Mouse (Mus musculus) bone marrow, adult 2 months (tissue): ENCODE measurements at regions not wholly inside any gene's neighbourhood (a gene's known extent, or its start where the extent isn't known, plus 50 kb on each side); places are given as distances from the start of the nearest gene placed in this dataset.

Experiments
- CTCF ChIP-seq: fragments of 200-500 bp; IDR thresholded peaks from 2 replicates; pipeline ENCODE4 v1.5.1; 2011; ENCODE audit warnings: low read length, control low read depth; ENCODE audit not compliant: control insufficient read depth, insufficient read depth
- POLR2A ChIP-seq: fragments of 200-500 bp; IDR thresholded peaks from 2 replicates; pipeline ENCODE4 v1.6.1; 2011; ENCODE audit warnings: low read depth, mild to moderate bottlenecking, control low read depth, low read length, borderline replicate concordance; ENCODE audit not compliant: control insufficient read depth

GRCm38 (mm10) chr13:48171309-48171953 lies 89.6 kb upstream of the Id4 start:
- no peak for TF ChIP-seq POLR2A
- TF ChIP-seq CTCF, result no peak
